Mouse (Mus musculus) adrenal gland, adult 8-10 months (tissue): ENCODE data around the gene Gdf9. TPM values are rescaled to one million over a fixed set of nuclear protein-coding genes. Genes with fewer than 3 reads are reported as not detected.

ENCODE experiments used
- DNase-seq: peaks from one replicate; pipeline ENCODE4 v3.0.0; 2022
- microRNA-seq, 2 experiments: library from miRNA; unstranded; fragments of <30 nt; microRNA quantifications; one replicate each; pipeline ENCODE4 v1.2.0; 2022
- total RNA-seq, 4 experiments: library from RNA; stranded (reverse); gene quantifications; 2 replicates each; pipeline ENCODE4 v1.2.4; 2022

The Gdf9 gene
- total RNA-seq, 4 experiments from 2014 or later = 0.37 to 2.9 (median 0.99) TPM

DNA sequence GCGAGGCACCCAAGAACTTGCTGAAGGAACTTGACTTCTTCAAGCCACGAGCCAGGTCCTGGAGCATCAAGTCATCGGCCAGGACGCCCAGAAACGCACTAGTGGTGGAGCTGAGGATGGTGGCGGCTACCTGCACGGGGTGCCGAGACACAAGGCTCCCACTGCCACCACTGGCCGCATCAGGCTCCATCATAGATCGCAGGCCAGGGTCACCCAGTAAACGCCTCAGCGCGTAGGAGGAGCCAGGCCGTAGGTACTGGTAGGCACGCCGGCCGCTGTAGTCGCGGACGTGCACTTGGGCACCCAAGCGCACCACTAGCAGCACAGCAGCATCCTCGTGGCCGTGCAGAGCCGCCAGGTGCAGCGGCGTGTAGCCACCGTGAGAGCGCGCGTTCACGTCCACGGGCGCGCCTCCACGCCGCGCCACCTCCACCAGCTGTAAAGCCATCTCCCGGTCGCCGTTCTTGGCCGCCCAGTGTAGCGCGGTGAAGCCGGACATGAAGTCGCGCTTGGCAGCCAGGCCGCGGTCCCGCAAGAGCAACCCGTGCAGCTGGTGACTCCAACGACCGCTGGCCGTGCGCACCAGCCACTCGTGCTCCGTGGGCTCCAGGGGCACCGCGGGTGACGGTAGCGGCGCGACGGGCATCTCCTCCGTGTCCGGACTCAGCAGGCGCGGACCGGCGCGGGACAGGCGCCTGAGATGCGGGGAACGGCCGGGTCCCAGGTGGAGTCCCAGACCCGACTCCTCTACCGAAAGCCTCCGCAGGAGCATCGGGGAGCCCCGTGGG lies 47.8 kb downstream of the Gdf9 start:
- DNase-seq = no peak

DNA sequence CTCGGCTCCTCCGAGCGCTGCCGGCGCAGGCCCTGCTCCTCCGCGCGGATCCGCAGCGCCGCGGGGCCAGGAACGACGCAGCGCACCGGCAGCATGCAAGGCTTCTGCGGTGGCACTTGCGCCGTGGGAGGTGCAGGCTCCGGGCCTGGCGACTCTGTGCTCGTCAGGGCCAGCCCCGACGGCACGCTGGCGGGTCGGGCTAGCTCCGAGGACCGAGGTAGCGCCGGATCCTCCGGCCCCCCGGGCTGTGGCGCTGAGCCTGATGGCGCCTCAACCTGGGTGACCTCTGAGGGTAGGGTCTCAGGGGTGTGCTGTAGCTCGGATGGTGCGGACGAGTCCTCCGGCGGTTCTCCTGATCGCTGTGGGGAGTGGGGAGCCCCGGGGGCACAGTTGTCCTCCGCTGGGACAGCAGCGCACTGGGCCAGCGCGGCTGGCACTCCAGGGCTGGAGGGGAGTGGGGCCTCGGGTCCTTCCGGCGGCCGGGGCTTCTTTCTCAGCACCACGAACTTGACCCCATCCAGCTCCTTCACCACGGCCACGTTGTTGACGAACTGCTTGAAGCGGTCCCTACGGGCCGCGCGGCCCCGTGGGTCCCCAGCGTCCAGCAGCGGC lies 48.5 kb downstream of the Gdf9 start:
- no peak for DNase-seq

DNA sequence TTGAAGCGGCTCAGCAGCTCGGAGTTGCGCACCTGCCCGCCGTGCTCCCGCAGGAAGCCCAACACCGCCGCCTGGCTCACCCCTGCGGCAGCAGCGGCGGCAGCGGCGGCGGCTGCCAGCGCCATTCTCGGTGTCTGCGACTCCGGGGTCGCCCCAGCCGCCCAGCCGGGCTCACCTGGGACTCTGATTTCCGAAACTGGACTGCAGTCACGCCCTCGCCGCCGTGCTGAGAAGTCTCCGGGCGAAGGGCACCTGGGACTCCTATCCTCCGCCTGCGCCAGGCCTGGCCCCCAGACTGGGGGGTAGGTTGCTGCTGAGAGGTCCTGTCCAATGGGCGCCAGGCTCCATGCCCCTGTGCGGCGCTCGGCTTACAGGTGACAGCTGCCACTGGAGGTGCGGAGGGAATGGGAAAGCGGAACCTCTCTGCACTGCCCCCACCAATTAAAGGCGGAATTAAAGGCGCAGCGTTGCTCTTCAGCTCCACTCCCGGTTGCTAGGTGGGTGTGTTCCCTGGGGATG lies 49.0 kb downstream of the Gdf9 start, which contains the start of the genes Gm9945 and Sowaha:
Gm9945 (plus strand) TSS at position 384 of the 519 bp plus-strand sequence.
Sowaha (minus strand) TSS at position 492 of the 519 bp plus-strand sequence.
- no peak for DNase-seq

DNA sequence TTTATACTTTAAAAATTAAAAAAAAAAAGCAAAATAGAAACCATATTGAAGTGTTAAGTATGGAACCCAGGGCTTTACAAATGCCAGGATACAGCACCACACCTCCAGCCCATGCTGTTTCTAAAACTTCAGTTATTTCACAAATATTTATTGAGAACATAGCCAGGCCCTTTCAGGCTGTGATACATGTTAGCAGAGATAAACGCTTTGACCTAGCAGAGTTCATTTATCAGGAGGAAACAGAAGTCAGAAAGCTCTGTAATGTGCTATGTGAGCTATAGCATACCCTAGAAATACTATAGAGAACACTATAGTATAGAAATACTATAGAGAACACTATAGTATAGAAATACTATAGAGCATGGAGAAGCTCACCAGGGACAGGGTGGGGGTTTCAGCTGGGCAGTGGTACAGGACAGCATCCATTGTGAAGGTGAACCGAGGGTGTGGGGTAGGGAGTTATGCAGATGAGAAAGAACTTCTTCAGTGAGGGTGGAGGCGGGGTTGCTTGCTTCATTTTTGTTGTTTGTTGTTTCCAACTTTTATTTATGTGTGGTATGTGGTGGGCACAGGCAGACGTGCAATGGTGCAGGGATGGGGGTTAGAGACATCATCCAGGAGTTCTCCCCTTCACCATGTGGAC lies 50.4 kb downstream of the Gdf9 start:
- no peak for DNase-seq

DNA sequence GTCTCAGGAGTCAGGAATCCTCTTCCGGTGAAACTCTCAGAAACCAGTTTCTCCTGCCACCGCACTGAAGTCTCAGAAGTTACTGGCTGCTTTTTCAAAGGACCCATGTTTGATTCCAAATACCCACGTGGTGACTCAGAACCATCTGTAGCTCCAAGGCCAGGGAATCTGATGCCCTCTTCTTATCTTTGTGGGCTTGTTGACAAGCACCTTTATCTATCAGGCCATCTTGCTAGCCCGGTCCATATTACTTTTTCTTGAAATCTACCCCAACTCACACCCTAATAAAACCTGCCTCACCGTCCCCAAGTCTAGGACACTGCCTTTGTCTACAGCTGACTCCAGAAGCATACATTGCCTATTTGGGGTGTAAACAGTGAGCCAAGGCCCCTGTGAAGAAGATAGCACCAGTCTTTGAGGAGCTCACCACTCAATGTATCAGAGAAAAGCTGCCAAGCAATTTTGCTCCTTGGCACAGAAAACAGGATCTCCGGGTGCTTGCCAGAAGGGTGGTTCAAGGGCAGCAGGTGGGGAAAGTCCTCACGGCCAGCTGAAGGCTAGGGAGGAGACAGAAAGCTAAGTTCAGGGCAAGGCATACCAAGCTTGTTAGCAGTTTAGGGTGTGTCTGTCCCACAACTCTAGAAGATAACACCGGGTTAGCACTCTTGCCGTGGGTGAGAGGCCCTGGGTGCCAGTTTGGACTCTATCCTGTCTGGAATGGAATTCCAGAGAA lies 52.5 kb downstream of the Gdf9 start:
- no peak for DNase-seq

DNA sequence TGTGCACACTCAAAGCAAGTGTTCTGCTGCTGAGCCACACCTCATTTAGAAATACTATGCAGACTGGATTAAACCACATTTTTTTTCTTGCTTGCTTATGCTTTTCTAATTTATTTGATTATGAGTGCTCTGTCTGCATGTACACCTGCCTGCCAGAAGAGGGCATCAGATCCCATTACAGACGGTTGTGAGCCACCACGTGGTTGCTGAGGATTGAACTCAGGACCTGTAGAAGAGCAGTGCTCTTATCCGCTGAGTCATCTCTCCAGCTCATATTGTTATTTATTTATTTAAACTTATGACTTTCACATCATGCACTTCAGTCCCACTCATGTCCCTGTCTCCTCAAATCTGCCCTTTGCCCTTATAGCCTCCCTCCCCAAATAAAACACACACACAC lies 54.9 kb downstream of the Gdf9 start:
- DNase-seq = no peak

DNA sequence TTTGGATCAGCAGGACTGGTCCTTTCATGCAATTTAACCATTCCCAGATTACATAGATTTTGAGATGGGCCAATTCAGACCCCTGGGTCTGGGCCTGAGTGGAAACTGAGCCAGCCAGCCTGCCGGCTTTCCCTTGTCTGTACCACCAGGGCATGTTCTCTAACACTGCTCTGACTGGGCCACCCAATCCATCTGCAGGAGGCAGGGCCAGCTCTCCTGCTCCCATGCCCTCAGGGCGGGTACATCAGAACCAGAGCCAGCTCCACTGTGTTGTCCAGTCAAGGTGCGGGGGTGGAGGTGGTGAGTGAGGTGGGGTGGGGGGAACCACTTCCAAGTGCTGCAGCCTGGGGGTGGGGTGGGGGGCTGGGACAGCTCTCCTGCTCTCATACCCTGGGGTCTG lies 55.5 kb downstream of the Gdf9 start:
- DNase-seq = no peak

DNA sequence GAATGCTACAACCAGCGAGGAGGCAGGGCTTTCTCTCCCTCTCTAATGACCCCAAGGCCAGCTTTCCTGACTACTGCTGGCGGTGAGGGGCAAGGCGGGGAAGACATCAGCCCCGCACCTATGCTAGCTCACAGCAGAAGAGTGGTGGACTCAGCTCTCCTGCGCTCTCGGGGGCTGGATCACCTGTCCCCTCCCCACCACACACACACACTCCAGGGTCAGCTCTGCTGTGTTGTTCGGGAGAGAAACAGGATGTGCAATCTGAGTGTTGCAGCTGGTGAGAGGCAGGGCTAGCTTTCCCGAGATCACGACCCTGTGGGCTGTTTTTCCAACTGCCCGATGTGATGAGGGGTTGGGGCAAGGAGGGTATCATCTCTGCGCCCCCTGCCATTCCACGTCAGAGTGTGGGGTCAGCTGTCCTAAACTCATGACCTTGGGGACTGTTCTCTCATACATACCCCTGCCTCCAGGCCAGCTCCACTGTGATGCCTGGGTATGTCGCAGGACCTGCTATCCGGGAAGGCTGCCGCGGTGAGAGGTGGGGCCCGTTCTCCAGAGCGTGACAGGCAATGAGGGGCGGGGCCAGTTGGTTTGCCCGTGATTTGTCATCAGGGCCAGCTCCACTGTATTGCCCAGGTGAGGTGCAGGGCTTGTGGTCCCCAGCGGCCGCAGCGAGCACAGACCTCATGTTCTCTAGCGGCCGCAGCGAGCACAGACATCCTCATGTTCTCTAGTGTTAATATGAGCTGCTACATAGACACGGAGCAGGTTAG lies 56.2 kb downstream of the Gdf9 start:
- no peak for DNase-seq

Small RNA genes within 50 kb of the gene (microRNA-seq; reads per million reads assigned to microRNA genes)
- gene Mir6920 = 0 reads per million in 2 experiments

Other genes starting within 250 kb of the Gdf9 start
- 100 to 1,000 TPM; 164 to 203 (median 190) TPM for gene Hspa4, start 130.6 kb upstream of the Gdf9 start, total RNA-seq
- gene Zcchc10, start 106.3 kb upstream of the Gdf9 start, total RNA-seq = 10 to 100 TPM; 10.7 to 14.9 (median 12.4) TPM
- gene Aff4, start 80.2 kb upstream of the Gdf9 start, total RNA-seq = 100 to 1,000 TPM; 141 to 221 (median 184) TPM
- not detected for gene Leap2, start 7.9 kb upstream of the Gdf9 start, total RNA-seq
- 100 to 1,000 TPM; 496 to 883 (median 741) TPM for gene Uqcrq, start 192 bp upstream of the Gdf9 start, total RNA-seq
- gene Gm10447, start 26.1 kb downstream of the Gdf9 start, total RNA-seq = under 1 TPM in 3 of 4 experiments, not detected in 1; 0.21 to 0.59 (median 0.48) TPM
- gene Shroom1, start 26.2 kb downstream of the Gdf9 start, total RNA-seq = 1 to 10 TPM; 2.6 to 10.0 (median 7.4) TPM
- not detected for gene Gm9837, start 39.5 kb downstream of the Gdf9 start, total RNA-seq
- gene Gm9945, start 49.1 kb downstream of the Gdf9 start, total RNA-seq = not detected
- gene Sowaha, start 49.3 kb downstream of the Gdf9 start, total RNA-seq = 1 to 10 TPM in 1 of 4 experiments, under 1 TPM in 3; 0.32 to 1.0 (median 0.71) TPM
- gene Sept8, start 88.2 kb downstream of the Gdf9 start, total RNA-seq = 10 to 100 TPM; 37.0 to 51.7 (median 42.1) TPM
- 10 to 100 TPM; 28.4 to 36.3 (median 31.1) TPM for gene Kif3a, start 136.4 kb downstream of the Gdf9 start, total RNA-seq
- not detected for gene Il4, start 187.6 kb downstream of the Gdf9 start, total RNA-seq
- not detected for gene Il13, start 203.7 kb downstream of the Gdf9 start, total RNA-seq